Mouse (Mus musculus) liver, embryonic 15.5 days (tissue): ENCODE results near the gene Gm2381. TPM values are rescaled to one million over a fixed set of nuclear protein-coding genes. Genes with fewer than 3 reads are reported as not detected.
"Not testable (repeated sequence)": the region's sequence is repeated elsewhere in the genome, so short reads cannot be mapped to it uniquely, and the experiment has no call there.

Experiments used
- ATAC-seq: fragments of 200-750 bp; cut with Nextera tagmentation; 2 replicates; pipeline ENCODE4 v1.8.0; 2017; ENCODE audit warnings: moderate number of reproducible peaks, mild to moderate bottlenecking, moderate library complexity; ENCODE audit not compliant: insufficient read depth
- H3K27ac ChIP-seq: fragments of 300-500 bp; sonication (generic); replicated peaks from 2 replicates; pipeline ENCODE4 v1.5.1; 2015; ENCODE audit warnings: mild to moderate bottlenecking, inconsistent platforms
- H3K27me3 ChIP-seq: fragments of 300-500 bp; sonication (generic); 2 replicates; pipeline ENCODE4 v1.6.1; 2015; ENCODE audit warnings: mild to moderate bottlenecking, inconsistent platforms
- H3K36me3 ChIP-seq: fragments of 300-500 bp; sonication (generic); replicated peaks from 2 replicates; pipeline ENCODE4 v1.6.1; 2015; ENCODE audit warnings: moderate library complexity, mild to moderate bottlenecking, inconsistent platforms
- H3K4me1 ChIP-seq: fragments of 300-500 bp; sonication (generic); replicated peaks from 2 replicates; pipeline ENCODE4 v1.6.1; 2015; ENCODE audit warnings: inconsistent platforms
- H3K4me2 ChIP-seq: fragments of 300-500 bp; sonication (generic); 2 replicates; pipeline ENCODE4 v1.6.1; 2015; ENCODE audit warnings: moderate library complexity, mild to moderate bottlenecking, inconsistent platforms
- H3K4me3 ChIP-seq: fragments of 300-500 bp; sonication (generic); replicated peaks from 2 replicates; pipeline ENCODE4 v1.5.1; 2015; ENCODE audit warnings: mild to moderate bottlenecking, inconsistent platforms
- H3K9ac ChIP-seq: fragments of 300-500 bp; sonication (generic); 2 replicates; pipeline ENCODE4 v1.6.1; 2015; ENCODE audit warnings: moderate library complexity, mild to moderate bottlenecking, inconsistent platforms
- H3K9me3 ChIP-seq: fragments of 300-500 bp; sonication (generic); replicated peaks from 2 replicates; pipeline ENCODE4 v1.6.1; 2016; ENCODE audit warnings: inconsistent platforms
- WGBS: fragments of 180-500 bp; shearing (Covaris S2); methylation state at CpG from one replicate; pipeline ENCODE4 v1.1.7; 2015; ENCODE audit warnings: mixed read lengths; ENCODE audit not compliant: insufficient replicate concordance; 5-methylcytosine and 5-hydroxymethylcytosine counted together
- polyA plus RNA-seq: library from polyadenylated mRNA; unstranded; fragments of >200 nt; fragmentation: Nextera tagmentation; extraction: Ambion mirVana; gene quantifications from 2 replicates; pipeline ENCODE4 v1.2.1, GENCODE M21; 2015

Gm2381 gene
- not detected in 2 replicates for polyA plus RNA-seq

GRCm38 (mm10) chr7:42866801-42867458, at the start of gene Gm2381:
Gm2381 (minus strand) TSS chr7:42867234.
- H3K4me1 ChIP-seq, H3K27me3 ChIP-seq, H3K9me3 ChIP-seq, H3K4me2 ChIP-seq, H3K9ac ChIP-seq, H3K27ac ChIP-seq, ATAC-seq, H3K4me3 ChIP-seq, H3K36me3 ChIP-seq: not testable (repeated sequence)
- 64% methylated on average over 8 of the region's 8 CpGs for WGBS

GRCm38 (mm10) chr7:42898067-42898466, 31.0 kb upstream of the Gm2381 start:
- ATAC-seq, H3K27me3 ChIP-seq, H3K4me1 ChIP-seq, H3K9ac ChIP-seq, H3K27ac ChIP-seq, H3K4me2 ChIP-seq, H3K36me3 ChIP-seq, H3K9me3 ChIP-seq, H3K4me3 ChIP-seq: not testable (repeated sequence)
- 57% methylated on average over 2 of the region's 2 CpGs for WGBS

- Histone ChIP-seq H3K36me3 (no peaks in the 10 kb centered on the region), H3K4me3 (no peak overlapping the region), H3K4me1 (no peaks in the 10 kb centered on the region), H3K9me3 (0 out of 2 replicates have a peak, but pooled peaks cover 4% of the 10 kb centered on the region), H3K27ac (no peak overlapping the region), H3K9ac (no peak overlapping the region), H3K4me2 (no peak overlapping the region), H3K27me3 (no peaks in the 10 kb centered on the region)
- 33% methylated on average over 23 of the region's 23 CpGs for WGBS
- ATAC-seq: no peak
Measured at GRCm38 (mm10) chr7:42878090-42878489, 11.1 kb upstream of the Gm2381 start.

GRCm38 (mm10) chr7:42838366-42838765, 28.7 kb downstream of the Gm2381 start:
- H3K4me3 ChIP-seq, H3K4me1 ChIP-seq, ATAC-seq, H3K4me2 ChIP-seq, H3K9ac ChIP-seq, H3K27me3 ChIP-seq, H3K9me3 ChIP-seq, H3K27ac ChIP-seq, H3K36me3 ChIP-seq: not testable (repeated sequence)

GRCm38 (mm10) chr7:42832221-42832620, 34.8 kb downstream of the Gm2381 start:
- Histone ChIP-seq H3K4me1 (no peaks in the 10 kb centered on the region), H3K9ac (no peak overlapping the region), H3K36me3 (no peaks in the 10 kb centered on the region), H3K27me3 (no peaks in the 10 kb centered on the region), H3K27ac (no peak overlapping the region), H3K4me2 (no peak overlapping the region), H3K4me3 (no peak overlapping the region), H3K9me3 (no peaks in the 10 kb centered on the region)
- 48% methylated on average over 3 of the region's 3 CpGs for WGBS
- no peak for ATAC-seq

GRCm38 (mm10) chr7:42793425-42793824, 73.6 kb downstream of the Gm2381 start, which contains the start of gene Vmn2r62:
Vmn2r62 (minus strand) TSS chr7:42793525.
- not testable (repeated sequence) for ATAC-seq

More at GRCm38 (mm10) chr7:42793425-42793824, 73.6 kb downstream of the Gm2381 start, which contains the start of gene Vmn2r62:
- not testable (repeated sequence) for H3K4me1 ChIP-seq, H3K27me3 ChIP-seq, H3K9me3 ChIP-seq, H3K36me3 ChIP-seq, H3K4me3 ChIP-seq, H3K4me2 ChIP-seq, H3K27ac ChIP-seq, H3K9ac ChIP-seq
- WGBS: no CpG with 5 or more reads among the region's 1 CpGs

Other genes with a start within 250 kb of the Gm2381 start
- 0.59 and 0.62 TPM in 2 replicates for gene Zfp976, start 224.6 kb downstream of the Gm2381 start, polyA plus RNA-seq
- gene Zfp975, start 174.5 kb downstream of the Gm2381 start, polyA plus RNA-seq: 1.8 and 1.9 TPM in 2 replicates
- gene Gm17067, start 140.2 kb downstream of the Gm2381 start, polyA plus RNA-seq: not detected in 2 replicates
- not detected in 2 replicates for gene Vmn2r62, start 73.7 kb downstream of the Gm2381 start, polyA plus RNA-seq
- gene Vmn2r63, start 66.6 kb upstream of the Gm2381 start, polyA plus RNA-seq: not detected in 2 replicates
- not detected in 2 replicates for gene Gm9268, start 151.5 kb upstream of the Gm2381 start, polyA plus RNA-seq
- not detected in 2 replicates for gene Zfp936, start 247.0 kb upstream of the Gm2381 start, polyA plus RNA-seq